Mouse (Mus musculus) heart, embryonic 15.5 days (tissue): Measurements from ENCODE around the gene Ulk1. TPM values are rescaled to one million over a fixed set of nuclear protein-coding genes. Genes with fewer than 3 reads are reported as not detected.

ENCODE experiments used
- ATAC-seq: fragments of 200-750 bp; cut with Nextera tagmentation; replicated peaks from 2 replicates; pipeline ENCODE4 v1.8.0; 2017; ENCODE audit warnings: low read depth, moderate TSS enrichment; ENCODE audit not compliant: insufficient number of reproducible peaks, insufficient read depth, low FRiP score
- H3K27ac ChIP-seq: fragments of 300-500 bp; sonication (generic); 2 replicates; pipeline ENCODE4 v1.5.1; 2015; ENCODE audit warnings: mild to moderate bottlenecking, inconsistent platforms
- H3K27me3 ChIP-seq: fragments of 300-500 bp; sonication (generic); 2 replicates; pipeline ENCODE4 v1.6.1; 2015; ENCODE audit warnings: inconsistent platforms
- H3K36me3 ChIP-seq: fragments of 300-500 bp; sonication (generic); 2 replicates; pipeline ENCODE4 v1.6.1; 2015; ENCODE audit warnings: mild to moderate bottlenecking, inconsistent platforms
- H3K4me1 ChIP-seq: fragments of 300-500 bp; sonication (generic); replicated peaks from 2 replicates; pipeline ENCODE4 v1.6.1; 2015; ENCODE audit warnings: inconsistent platforms
- H3K4me2 ChIP-seq: fragments of 300-500 bp; sonication (generic); 2 replicates; pipeline ENCODE4 v1.6.1; 2015; ENCODE audit warnings: inconsistent platforms, mild to moderate bottlenecking, moderate library complexity
- H3K4me3 ChIP-seq: fragments of 300-500 bp; sonication (generic); 2 replicates; pipeline ENCODE4 v1.5.1; 2015; ENCODE audit warnings: mild to moderate bottlenecking, inconsistent platforms
- H3K9ac ChIP-seq: fragments of 300-500 bp; sonication (generic); 2 replicates; pipeline ENCODE4 v1.6.1; 2015; ENCODE audit warnings: mild to moderate bottlenecking, inconsistent platforms
- H3K9me3 ChIP-seq: fragments of 300-500 bp; sonication (generic); replicated peaks from 2 replicates; pipeline ENCODE4 v1.6.1; 2016; ENCODE audit warnings: inconsistent platforms
- WGBS: fragments of 180-500 bp; shearing (Covaris S2); methylation state at CpG from one replicate; pipeline ENCODE4 v1.1.7; 2015; ENCODE audit warnings: mixed read lengths; 5-methylcytosine and 5-hydroxymethylcytosine counted together
- polyA plus RNA-seq: library from polyadenylated mRNA; unstranded; fragments of >200 nt; fragmentation: Nextera tagmentation; extraction: Ambion mirVana; gene quantifications from 2 replicates; pipeline ENCODE4 v1.2.1, GENCODE M21; 2015

The Ulk1 gene
- polyA plus RNA-seq, 1 experiment from 2014 or later: 9.2 TPM

DNA sequence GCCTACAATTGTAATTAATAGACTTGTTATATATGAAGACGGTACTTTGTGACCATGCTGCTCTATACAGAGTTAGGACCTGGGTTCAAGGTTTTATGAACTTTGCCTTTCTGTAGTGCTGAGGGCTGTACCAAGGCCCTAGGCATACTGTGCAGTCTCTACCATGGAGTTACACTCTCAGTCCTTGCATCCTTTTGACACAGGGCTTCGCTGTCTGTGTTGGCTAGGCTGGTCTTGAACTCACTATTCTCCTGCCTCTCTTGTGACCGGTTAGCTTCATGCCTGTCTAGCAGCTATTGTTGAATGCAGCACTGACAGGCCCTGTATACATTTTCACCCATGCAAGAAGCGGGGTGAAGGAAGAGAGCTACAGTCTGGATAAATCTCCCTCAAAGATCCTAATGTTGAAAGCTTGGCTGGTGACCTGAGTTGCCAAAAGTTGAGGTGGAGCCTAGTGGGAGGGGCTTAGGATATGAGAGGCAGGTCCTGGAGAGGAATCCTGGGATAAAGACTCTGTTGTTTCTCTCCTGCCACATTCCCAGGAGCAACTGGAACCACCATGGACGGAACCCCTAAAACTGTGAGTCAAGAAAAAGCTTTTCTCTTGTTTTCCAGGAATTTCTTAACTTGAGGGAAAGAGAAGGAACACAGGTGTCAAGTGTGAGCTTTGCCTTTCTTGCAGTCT is 21.3 kb upstream of the Ulk1 start:
- WGBS: 84% methylated on average over 5 of the region's 5 CpGs
- Histone ChIP-seq H3K9ac (no peak overlapping the region), H3K9me3 (no peaks in the 10 kb centered on the region), H3K27me3 (no peaks in the 10 kb centered on the region), H3K4me2 (no peak overlapping the region), H3K27ac (no peak overlapping the region), H3K36me3 (peaks cover 9% of the 10 kb centered on the region; the same call in 1 of the 2 replicates), H3K4me1 (peaks cover 5% of the 10 kb centered on the region), H3K4me3 (no peak overlapping the region)
- no peak for ATAC-seq

DNA sequence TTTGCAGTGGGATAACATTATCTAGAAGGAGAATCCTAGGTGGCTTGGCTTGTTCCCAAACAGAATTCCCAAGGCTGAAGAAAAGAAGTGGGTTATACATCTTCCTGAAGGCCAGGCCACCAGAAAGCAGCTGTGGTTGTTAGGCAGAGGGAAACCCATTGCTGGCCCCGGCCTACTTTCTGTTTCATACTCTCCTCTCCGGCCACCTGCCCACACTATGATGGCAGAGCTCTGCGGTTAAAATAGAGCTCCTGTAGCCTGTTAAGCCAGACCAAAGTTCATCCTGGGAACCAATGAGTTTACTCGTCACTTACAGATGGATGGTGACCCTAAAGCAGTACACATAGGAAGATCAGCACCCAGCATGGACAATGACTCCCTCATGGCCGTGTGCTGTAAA is 17.7 kb upstream of the Ulk1 start:
- ATAC-seq: no peak
- WGBS: 91% methylated on average over 5 of the region's 5 CpGs
- Histone ChIP-seq H3K27me3 (no peaks in the 10 kb centered on the region), H3K4me1 (no peaks in the 10 kb centered on the region), H3K4me3 (no peak overlapping the region), H3K9me3 (no peaks in the 10 kb centered on the region), H3K27ac (no peak overlapping the region), H3K4me2 (no peak overlapping the region), H3K9ac (no peak overlapping the region), H3K36me3 (peaks cover 6% of the 10 kb centered on the region; the same call in 1 of the 2 replicates)

DNA sequence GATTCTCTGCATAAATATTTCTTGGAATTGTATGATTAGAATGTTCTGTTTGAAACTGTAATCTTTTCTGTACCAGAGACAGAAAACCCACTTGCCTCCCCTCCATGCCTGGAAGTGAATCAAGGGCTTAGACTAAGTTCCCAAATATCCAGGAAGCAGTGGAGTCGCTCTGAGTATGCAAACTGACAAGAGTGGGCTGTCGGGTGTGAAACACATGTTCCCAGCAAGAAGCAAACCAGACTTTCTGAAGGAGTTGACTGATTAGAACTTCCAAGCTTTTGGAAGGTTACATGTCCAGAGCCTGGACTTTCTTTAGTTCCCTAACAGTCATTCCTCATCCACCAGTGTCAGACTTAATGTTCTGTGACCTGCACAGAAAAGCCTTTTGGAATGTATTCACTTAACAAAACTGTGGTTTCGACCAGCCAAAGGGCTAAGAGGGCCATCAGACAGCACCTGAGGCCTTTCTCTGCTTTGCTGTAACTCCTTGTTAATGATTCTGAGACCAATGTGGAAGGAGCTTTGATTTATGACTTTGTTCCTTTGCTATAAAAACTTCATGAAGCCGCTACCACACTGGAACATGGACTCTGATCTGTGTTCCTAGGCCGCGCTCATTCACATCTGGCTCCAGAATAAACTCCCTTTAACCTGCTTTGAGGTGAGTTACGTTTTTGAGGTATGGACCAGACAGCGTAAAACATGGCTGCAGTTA is 17.0 kb upstream of the Ulk1 start:
- Histone ChIP-seq H3K36me3 (peaks cover 5% of the 10 kb centered on the region; the same call in 1 of the 2 replicates), H3K9me3 (no peaks in the 10 kb centered on the region), H3K27me3 (no peaks in the 10 kb centered on the region), H3K27ac (no peak overlapping the region), H3K4me2 (no peak overlapping the region), H3K4me1 (no peaks in the 10 kb centered on the region), H3K9ac (no peak overlapping the region), H3K4me3 (no peak overlapping the region)
- WGBS: 82% methylated on average over 8 of the region's 8 CpGs
- no peak for ATAC-seq

DNA sequence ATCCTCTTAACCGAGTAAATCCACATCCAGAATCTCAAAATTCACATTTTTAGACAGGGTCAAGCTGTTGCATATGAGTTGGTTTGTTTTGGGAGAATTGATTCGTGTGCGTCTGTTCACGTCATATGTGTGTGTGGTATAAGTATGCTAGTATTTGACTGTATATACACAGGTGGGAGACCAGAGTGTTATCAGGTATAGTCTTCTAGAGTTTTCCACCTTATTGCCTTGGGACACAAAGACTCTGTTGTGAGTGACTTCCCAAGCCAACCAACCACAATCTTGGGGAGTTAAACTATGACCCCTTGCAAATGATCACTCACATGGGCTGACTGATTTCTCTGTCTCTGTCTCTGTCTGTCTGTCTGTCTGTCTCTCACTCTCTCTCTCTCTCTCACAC is 14.5 kb upstream of the Ulk1 start:
- Histone ChIP-seq H3K27me3 (no peaks in the 10 kb centered on the region), H3K4me1 (no peaks in the 10 kb centered on the region), H3K9me3 (no peaks in the 10 kb centered on the region), H3K9ac (no peak overlapping the region), H3K36me3 (peaks cover 5% of the 10 kb centered on the region; the same call in 1 of the 2 replicates), H3K27ac (no peak overlapping the region), H3K4me2 (no peak overlapping the region), H3K4me3 (no peak overlapping the region)
- WGBS: 85% methylated on average over 4 of the region's 4 CpGs
- no peak for ATAC-seq

DNA sequence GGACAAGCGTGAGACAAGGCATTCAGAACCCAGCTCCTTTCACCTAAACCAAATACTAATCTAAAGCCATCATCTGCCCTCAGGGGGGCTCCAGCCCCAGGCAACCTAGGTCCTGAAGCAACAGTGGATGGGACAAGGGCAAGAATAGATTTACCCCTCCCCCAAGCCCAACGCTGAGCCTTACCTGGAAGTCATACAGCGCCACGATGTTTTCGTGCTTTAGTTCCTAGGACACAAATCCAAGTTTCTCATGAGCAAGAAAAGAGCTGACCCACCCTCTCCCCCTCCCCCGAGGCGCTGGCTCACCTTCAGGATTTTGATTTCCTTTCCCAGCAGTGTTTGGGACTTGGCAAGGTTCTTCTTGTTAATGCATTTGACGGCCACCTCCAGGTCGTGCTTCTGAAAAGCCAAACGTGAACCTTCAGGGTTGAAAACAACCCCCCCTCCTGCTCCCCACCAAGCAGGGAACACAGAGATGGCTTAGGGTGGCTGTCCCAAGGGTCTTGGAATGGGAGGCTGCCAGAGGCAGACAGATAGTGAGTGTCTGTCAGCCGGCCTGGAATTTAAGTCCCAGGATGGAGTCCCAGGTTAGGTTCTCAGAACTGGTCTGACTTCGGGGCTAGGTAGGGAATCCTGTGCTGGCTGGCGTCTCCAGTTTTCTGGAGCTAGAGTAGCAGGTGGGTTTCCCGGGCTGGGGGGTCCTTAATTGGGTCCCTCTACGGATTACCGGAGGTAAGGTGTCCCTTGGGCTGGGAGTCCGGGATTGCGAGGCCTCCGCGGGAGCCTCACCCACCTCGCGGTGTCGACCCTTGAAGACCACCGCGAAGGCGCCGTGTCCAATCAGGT is 853 bp downstream of the Ulk1 start:
- H3K4me1 ChIP-seq: peaks cover 39% of the 10 kb centered on the region
- H3K4me3 ChIP-seq: peak overlapping the region; percentile 74
- H3K36me3 ChIP-seq: peaks cover 4% of the 10 kb centered on the region; the same call in 1 of the 2 replicates
- H3K9me3 ChIP-seq: no peaks in the 10 kb centered on the region
- no peaks in the 10 kb centered on the region for H3K27me3 ChIP-seq
- peak overlapping the region; percentile 81 for H3K27ac ChIP-seq
- under 1% methylated on average over 27 of the region's 27 CpGs for WGBS
- no peak for ATAC-seq
- H3K9ac ChIP-seq: peak overlapping the region; percentile 95
- H3K4me2 ChIP-seq: peak overlapping the region; percentile 83

DNA sequence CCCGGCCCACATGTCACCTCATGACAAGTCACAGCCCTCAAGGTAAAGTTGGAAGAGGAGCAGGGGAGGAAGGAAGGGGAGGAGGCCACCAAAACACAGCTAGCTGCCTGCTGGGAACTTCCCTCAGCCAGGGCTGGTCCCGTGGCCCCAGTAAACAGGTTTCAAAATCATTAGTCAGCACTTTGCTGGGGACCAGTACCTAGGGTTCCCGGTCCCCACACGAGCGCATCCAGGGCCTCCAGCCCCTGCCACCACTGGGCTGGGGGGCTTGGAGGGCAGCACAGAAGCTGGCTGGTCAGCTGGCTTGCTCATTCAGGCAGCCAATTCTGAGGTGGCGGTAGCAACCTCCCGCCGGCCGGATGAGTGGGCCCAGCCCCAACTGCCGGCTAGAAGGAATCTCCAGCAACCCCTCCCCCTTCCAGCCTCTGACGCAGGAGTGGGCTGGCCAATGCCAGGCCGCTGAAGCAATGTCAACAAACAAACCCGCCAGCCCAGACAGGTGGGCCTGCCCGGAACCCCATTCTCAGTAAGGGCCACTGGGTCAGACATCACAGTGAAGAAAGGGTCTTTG is 1.8 kb downstream of the Ulk1 start:
- whole genome bisulfite sequencing: 2% methylated on average over 14 of the region's 14 CpGs
- peaks cover 39% of the 10 kb centered on the region for H3K4me1 ChIP-seq

DNA sequence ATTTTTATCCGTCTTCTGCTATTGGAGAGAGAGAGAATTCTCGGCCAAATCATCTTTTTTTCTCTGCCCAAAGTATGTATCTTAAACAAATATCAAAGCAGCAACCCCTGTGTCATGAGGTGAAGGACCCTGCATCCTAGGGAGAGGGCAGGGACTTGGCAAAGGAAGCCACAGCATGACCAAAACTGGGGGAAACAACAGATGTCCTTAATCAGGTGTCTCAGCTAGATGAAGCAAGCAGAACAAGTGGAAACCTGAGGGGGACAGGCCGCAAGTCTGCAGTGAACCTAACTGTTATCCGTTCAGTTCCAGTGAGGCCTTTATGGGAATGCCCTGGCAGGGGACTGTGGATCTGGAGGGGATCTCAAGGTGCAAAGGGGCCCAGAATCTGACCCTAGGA is 2.4 kb downstream of the Ulk1 start:
- Histone ChIP-seq H3K4me1 (peaks cover 40% of the 10 kb centered on the region), H3K4me3 (peak overlapping the region; percentile 74), H3K4me2 (peak overlapping the region; percentile 83), H3K36me3 (peaks cover 4% of the 10 kb centered on the region; the same call in 1 of the 2 replicates), H3K27ac (peak overlapping the region; percentile 81), H3K9ac (peak overlapping the region; percentile 95; the same call in 1 of the 2 replicates), H3K9me3 (no peaks in the 10 kb centered on the region), H3K27me3 (no peaks in the 10 kb centered on the region)
- WGBS: 85% methylated on average over 4 of the region's 4 CpGs
- ATAC-seq: no peak

More for the DNA sequence above, 1.8 kb downstream of the Ulk1 start:
- Histone ChIP-seq H3K9me3 (no peaks in the 10 kb centered on the region), H3K4me2 (peak overlapping the region; percentile 83), H3K27ac (peak overlapping the region; percentile 81), H3K27me3 (no peaks in the 10 kb centered on the region), H3K4me3 (peak overlapping the region; percentile 74), H3K36me3 (peaks cover 4% of the 10 kb centered on the region; the same call in 1 of the 2 replicates), H3K9ac (peak overlapping the region; percentile 95)
- ATAC-seq: peak; percentile 54

DNA sequence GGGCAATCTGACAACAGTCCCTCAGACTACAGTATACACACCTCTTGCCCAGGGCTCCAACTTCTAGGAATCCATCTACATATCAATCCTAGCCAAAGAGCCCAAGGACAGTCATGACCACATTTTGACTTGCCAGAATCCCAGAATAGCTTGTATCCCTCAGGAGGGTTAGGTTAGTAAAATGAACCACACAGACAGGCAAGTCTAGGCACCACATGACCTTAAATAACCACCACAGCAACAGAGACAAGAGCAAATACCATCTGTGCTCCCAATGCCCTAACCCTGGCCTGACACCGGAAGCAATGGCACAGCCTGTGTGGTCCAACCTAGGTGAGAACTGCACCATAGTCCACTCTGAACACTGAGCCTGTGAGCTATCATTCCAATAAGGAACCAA is 3.2 kb downstream of the Ulk1 start:
- ATAC-seq: no peak
- 86% methylated on average over 1 of the region's 1 CpGs for WGBS
- no peak overlapping the region for H3K4me3 ChIP-seq

DNA sequence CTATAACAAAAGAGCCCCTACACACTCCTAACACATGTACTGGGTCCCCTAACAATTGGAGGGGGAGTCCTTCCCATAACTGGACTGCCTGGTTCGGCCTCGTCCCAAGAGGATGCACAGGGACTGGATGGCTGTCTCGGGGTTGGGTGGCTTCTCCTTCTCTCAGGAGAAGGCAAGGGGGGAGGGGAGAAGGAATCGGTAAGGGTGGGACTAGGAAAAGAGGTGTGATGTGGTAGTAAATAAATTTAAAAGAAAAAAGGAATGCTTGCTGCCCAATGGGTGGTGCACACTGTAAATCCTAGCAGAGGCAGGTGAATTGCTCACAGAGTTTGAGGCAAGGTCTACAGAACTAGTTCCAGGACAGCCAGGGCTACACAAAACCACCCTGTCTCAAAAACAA is 3.7 kb downstream of the Ulk1 start:
- Histone ChIP-seq H3K36me3 (peaks cover 4% of the 10 kb centered on the region; the same call in 1 of the 2 replicates), H3K4me3 (no peak overlapping the region), H3K4me1 (peaks cover 52% of the 10 kb centered on the region), H3K9ac (no peak overlapping the region), H3K4me2 (no peak overlapping the region), H3K27ac (no peak overlapping the region), H3K27me3 (no peaks in the 10 kb centered on the region), H3K9me3 (no peaks in the 10 kb centered on the region)
- 84% methylated on average over 4 of the region's 4 CpGs for WGBS
- ATAC-seq: no peak

More for the DNA sequence above, 3.2 kb downstream of the Ulk1 start:
- no peaks in the 10 kb centered on the region for H3K27me3 ChIP-seq
- H3K36me3 ChIP-seq: peaks cover 4% of the 10 kb centered on the region; the same call in 1 of the 2 replicates
- no peak overlapping the region for H3K9ac ChIP-seq
- no peaks in the 10 kb centered on the region for H3K9me3 ChIP-seq
- peaks cover 47% of the 10 kb centered on the region for H3K4me1 ChIP-seq
- H3K27ac ChIP-seq: no peak overlapping the region
- H3K4me2 ChIP-seq: no peak overlapping the region

DNA sequence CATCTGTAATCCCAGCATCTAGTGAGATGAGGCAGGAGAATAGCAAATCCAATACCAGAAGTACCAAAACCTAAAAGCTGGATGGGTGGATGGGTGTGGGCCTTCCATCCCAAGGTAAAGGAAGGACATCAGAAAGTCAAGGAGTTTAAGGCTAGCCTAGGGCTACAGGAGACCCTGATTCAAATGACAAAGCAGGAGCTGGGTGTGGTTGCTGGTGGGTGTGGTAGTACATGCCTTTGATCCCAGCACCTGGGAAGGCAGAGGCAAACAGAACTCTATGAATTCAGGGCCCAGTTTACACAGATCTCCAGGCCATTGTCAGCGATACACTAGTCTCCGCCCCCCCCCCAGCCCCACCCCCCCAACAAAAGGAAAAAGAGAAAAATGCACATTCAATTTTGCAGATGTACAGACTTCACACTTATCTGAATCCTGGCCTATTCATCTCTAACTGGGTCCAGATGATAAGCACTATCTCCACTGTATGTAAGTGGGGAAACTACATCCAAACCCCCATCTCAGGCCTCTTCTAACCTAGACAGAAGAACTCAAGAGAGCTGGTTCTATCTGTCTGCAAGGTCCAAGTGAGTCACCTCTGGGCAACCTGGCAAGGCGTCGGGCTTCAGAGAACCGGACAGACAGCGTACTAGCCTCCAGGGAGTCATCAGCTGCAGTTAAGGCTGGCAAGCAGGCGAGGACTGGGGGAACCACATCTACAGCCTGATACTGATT is 5.7 kb downstream of the Ulk1 start:
- H3K27me3 ChIP-seq: no peaks in the 10 kb centered on the region
- H3K36me3 ChIP-seq: peaks cover 12% of the 10 kb centered on the region; the same call in 1 of the 2 replicates
- no peak for ATAC-seq
- 87% methylated on average over 7 of the region's 7 CpGs for WGBS
- no peak overlapping the region for H3K4me2 ChIP-seq
- H3K27ac ChIP-seq: no peak overlapping the region
- no peaks in the 10 kb centered on the region for H3K9me3 ChIP-seq
- no peak overlapping the region for H3K4me3 ChIP-seq
- no peak overlapping the region for H3K9ac ChIP-seq
- H3K4me1 ChIP-seq: peaks cover 49% of the 10 kb centered on the region
